Mouse (Mus musculus) embryonic fibroblast, embryonic 13.5 days (primary cell): ENCODE measurements around the gene Cops7a. TPM values are rescaled to one million over a fixed set of nuclear protein-coding genes. Genes with fewer than 3 reads are reported as not detected.

Source experiments
- H3K27ac ChIP-seq: 2 replicates; pipeline ENCODE4 v1.5.1; 2012; ENCODE audit warnings: low read length, control low read depth, inconsistent platforms; ENCODE audit not compliant: insufficient read depth
- H3K4me1 ChIP-seq: 2 replicates; pipeline ENCODE4 v1.6.1; 2011; ENCODE audit warnings: low read length; ENCODE audit not compliant: control insufficient read depth, insufficient read depth
- H3K4me3 ChIP-seq: 2 replicates; pipeline ENCODE4 v1.5.1; 2011; ENCODE audit warnings: mild to moderate bottlenecking, control low read depth, low read length; ENCODE audit not compliant: insufficient read depth
- CTCF ChIP-seq: IDR thresholded peaks from 2 replicates; pipeline ENCODE4 v1.5.1; 2011; ENCODE audit warnings: mild to moderate bottlenecking, control low read depth, low read length, moderate library complexity, borderline replicate concordance; ENCODE audit not compliant: insufficient read depth
- POLR2A ChIP-seq: IDR thresholded peaks from 2 replicates; pipeline ENCODE4 v1.6.1; 2011; ENCODE audit warnings: low read depth, mild to moderate bottlenecking, control low read depth, low read length, moderate library complexity
- polyA plus RNA-seq: library from polyadenylated mRNA; stranded (reverse); fragments of >200 nt; gene quantifications from 2 replicates; pipeline ENCODE4 v1.2.4, GENCODE M21; 2011; ENCODE audit warnings: low read depth; ENCODE audit not compliant: missing spikeins, insufficient read length

Cops7a gene
- polyA plus RNA-seq, result 77.4 and 94.3 TPM in 2 replicates

- Histone ChIP-seq H3K4me1 (no peaks in the 10 kb centered on the region), H3K27ac (peak within 1 kb of the TSS; percentile 79), H3K4me3 (peak within 1 kb of the TSS; percentile 93)
- TF ChIP-seq CTCF (no peak), POLR2A (peak; percentile 75)
Measured at GRCm38 (mm10) chr6:124965088-124965719, at the start of gene Cops7a. Gene Cops7a, minus strand, starts transcription at chr6:124965538.

DNA sequence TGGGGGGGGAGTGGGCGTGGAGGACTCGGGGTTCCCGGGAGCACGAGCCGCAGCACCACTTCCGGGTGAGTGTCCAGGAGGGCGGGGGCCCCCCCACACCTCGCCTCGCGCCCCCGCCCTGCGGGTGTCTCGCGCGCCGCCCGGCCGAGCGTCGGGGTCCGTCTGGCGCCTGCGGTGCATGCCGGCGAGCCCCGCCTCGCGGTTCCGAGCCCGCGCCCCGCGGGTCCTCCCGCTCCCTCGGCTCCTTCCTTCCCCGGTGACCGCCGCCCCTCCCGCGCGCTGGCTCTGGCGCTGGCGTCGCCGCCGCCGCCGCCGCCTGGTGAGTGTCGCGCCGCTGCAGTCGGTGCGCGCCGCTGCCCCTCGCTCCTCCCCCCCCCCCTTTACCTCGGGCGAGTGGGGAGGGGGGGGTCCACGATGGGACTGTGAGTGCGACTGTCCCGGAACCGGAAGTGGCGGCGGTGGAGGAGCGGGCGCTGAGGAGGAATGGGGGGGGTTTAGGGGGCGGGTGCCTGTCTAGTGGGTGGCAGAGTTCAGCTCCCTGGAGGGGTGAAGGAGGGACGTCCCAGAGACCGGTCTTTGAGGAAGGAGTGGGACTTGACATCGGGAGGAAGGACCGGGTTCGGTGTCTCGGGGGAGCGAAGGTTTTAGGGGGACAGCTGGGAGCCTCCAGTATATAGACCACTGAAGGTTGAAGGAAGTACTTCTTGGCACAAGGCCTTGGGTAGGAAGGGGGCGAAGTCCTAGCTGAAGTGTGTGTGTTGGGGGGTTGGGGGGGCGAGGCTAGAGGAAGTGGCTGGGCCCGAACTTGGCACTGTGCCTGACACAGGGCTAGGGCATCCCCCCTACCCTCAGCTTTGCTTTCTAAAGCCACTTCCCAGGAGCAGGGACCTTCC is 44.1 kb upstream of the Cops7a start:
- H3K4me1 ChIP-seq, result no peaks in the 10 kb centered on the region; the same call in 1 of the 2 replicates
- peak overlapping the region; percentile 91 for H3K4me3 ChIP-seq

DNA sequence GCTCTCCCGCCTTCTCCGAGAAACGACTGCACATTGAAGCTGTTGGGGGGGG is 43.6 kb upstream of the Cops7a start, which contains the start of gene Zfp384:
Zfp384 (plus strand) TSS at position 17 of the 52 bp plus-strand sequence.
- peak within 1 kb of the TSS; percentile 92 for H3K27ac ChIP-seq
- no peaks in the 10 kb centered on the region; the same call in 1 of the 2 replicates for H3K4me1 ChIP-seq
- H3K4me3 ChIP-seq, result peak within 1 kb of the TSS; percentile 91
- no peak for TF ChIP-seq POLR2A
- no peak for TF ChIP-seq CTCF

More for the DNA sequence above, 44.1 kb upstream of the Cops7a start:
- peak; percentile 68; the same call in 1 of the 2 replicates for TF ChIP-seq POLR2A
- no peak for TF ChIP-seq CTCF
- H3K27ac ChIP-seq, result peak overlapping the region; percentile 92

DNA sequence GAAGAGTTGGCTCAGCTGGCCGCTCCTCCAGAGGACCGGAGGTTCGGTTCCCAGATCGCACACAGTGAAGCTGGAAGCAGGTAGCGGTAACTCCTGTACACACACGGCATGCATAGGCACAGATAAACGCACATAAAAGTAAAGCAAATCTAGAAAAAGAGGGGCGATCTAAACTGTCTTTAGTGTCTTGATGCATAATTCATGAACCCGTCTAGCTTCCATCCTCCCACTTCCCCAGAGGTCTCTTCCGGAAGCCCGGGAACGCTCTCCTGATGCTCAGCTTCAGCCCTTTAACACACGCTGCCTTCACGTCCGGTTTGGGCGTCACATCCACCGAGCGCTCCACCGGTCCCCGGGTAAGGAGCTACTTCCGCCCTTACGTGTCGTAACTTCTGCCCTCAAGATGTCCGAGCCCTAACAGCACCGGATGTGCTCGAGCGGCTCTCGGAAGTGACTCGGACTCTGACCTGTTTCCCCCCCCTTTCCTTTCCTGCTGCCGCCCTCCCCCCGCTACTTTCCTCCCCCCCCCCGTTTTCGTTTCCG is 43.3 kb upstream of the Cops7a start:
- peak overlapping the region; percentile 79 for H3K4me3 ChIP-seq
- peak overlapping the region; percentile 90 for H3K27ac ChIP-seq
- TF ChIP-seq CTCF (no peak), POLR2A (peak; percentile 89)
- H3K4me1 ChIP-seq, result no peaks in the 10 kb centered on the region; the same call in 1 of the 2 replicates

GRCm38 (mm10) chr6:125008060-125008459 is 42.7 kb upstream of the Cops7a start:
- TF ChIP-seq CTCF (no peak), POLR2A (no peak)
- H3K27ac ChIP-seq, result peak overlapping the region; percentile 90; the same call in 1 of the 2 replicates
- no peaks in the 10 kb centered on the region; the same call in 1 of the 2 replicates for H3K4me1 ChIP-seq
- H3K4me3 ChIP-seq, result peak overlapping the region; percentile 79

DNA sequence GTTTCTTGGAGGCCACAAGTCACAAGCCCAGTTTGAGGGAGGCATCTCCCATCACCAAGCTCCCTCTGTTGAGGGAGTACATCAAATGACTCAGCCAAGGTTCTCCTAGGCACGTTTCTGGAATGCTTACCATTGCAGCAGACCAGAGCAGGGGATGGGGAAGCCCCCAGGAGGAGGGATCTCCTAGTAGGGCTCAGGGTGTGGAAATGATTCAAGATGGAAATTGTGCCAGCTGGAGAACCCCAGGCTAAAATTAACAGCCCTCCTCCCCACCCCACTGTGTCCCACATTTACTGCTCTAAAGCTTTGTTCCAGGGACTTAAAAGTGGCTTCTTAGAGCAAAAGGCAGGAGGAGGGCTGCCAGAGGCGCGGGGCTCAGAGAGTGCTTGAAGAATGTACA is 39.7 kb upstream of the Cops7a start:
- Histone ChIP-seq H3K27ac (no peak overlapping the region), H3K4me1 (no peaks in the 10 kb centered on the region), H3K4me3 (no peak overlapping the region)
- TF ChIP-seq CTCF, result no peak
- no peak for TF ChIP-seq POLR2A

- no peak overlapping the region for H3K27ac ChIP-seq
- no peak for TF ChIP-seq POLR2A
- TF ChIP-seq CTCF, result no peak
- H3K4me1 ChIP-seq, result no peaks in the 10 kb centered on the region
- no peak overlapping the region for H3K4me3 ChIP-seq
Measured at GRCm38 (mm10) chr6:125003706-125004105, 38.4 kb upstream of the Cops7a start.

DNA sequence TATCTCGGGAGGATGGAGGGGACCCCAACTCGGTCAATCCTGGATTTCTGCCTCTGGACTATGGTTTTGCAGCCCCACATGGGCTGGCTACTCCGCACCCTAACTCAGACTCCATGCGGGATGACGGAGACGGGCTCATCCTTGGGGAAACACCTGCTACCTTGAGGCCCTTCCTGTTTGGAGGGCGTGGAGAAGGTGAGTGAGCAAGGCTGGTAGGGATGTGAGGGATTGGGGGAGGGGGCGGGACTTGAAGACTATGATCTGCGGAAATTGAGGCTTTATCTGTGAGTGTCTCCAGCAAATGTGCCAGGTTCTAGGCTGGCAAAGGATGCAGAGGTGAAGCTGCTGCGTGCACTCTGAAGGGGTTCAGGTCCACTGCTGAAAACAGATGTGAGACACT is 34.2 kb upstream of the Cops7a start:
- Histone ChIP-seq H3K4me1 (no peaks in the 10 kb centered on the region), H3K4me3 (no peak overlapping the region)
- TF ChIP-seq CTCF (no peak), POLR2A (no peak)

GRCm38 (mm10) chr6:124999091-124999490 is 33.8 kb upstream of the Cops7a start:
- H3K27ac ChIP-seq, result no peak overlapping the region
- no peaks in the 10 kb centered on the region for H3K4me1 ChIP-seq
- TF ChIP-seq CTCF, result no peak
- no peak for TF ChIP-seq POLR2A
- no peak overlapping the region for H3K4me3 ChIP-seq

More for the DNA sequence above, 34.2 kb upstream of the Cops7a start:
- H3K27ac ChIP-seq, result no peak overlapping the region

GRCm38 (mm10) chr6:124998066-124998465 is 32.7 kb upstream of the Cops7a start:
- TF ChIP-seq CTCF (no peak), POLR2A (no peak)
- H3K4me1 ChIP-seq, result no peaks in the 10 kb centered on the region
- no peak overlapping the region for H3K4me3 ChIP-seq
- H3K27ac ChIP-seq, result no peak overlapping the region
